ENCODE assay signal across 16 mouse cellular contexts in the genomic region with DNA sequence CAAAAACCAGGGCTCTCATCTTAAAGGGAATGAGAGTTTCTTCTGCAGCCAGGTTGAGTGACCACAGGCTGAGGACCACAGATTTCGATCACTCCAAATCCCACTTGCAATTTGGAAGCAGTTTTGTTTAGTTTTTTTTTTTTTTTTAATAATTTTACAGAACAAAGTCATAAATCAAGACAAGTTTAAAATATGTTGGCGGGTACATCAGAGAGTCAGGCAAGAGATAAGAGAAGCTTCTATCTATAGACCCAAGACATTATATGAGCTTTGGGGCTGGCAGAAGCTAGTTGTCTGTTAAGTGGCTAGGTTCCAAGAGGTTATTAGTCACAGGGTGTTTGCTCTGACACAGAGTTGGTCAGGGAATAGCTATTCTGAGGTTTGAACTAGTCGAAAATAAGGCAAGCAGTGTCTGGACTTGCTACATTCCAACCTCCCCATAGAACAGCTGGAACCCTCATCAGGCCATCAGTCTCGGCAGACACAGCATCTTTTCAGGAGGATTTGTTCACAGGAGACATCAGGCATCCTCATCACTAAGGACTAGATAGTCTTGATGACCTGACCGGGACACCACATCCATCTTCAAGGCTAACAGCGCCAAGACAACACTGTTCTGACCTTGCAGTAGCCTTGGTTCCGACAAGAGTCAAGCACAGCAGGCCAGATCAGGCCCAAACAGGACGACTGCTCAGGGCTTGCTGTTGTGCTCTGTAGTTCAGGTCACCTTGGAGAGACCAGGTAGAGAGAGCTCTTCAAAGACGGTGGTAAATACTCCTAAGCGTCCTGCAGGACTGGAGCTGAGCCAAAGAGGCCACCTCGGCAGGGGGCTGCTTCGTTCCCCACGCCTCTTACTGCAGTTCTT.
A peak's percentile ranks its signal among the peaks of the same experiment; 100 is the strongest.
DNase-seq lines count a peak whose midpoint lies in the region; ATAC-seq and TF ChIP-seq lines count a peak whose summit lies in the region.
"Had no signal": no experiment of that assay in that cellular context is flagged by ENCODE, and none has a peak within 500 bp of the region (broad histone marks: within the 10 kb centered on the region; RNA-seq: fewer than 3 reads in every experiment).

No protein-coding gene starts in this region.

- no peaks in the 10 kb centered on the region for H3K27me3 ChIP-seq in limb, embryonic 10.5 days (ENCODE audit: low read depth, poor library complexity, severe bottlenecking)
- H3K27me3 ChIP-seq: embryonic facial prominence, embryonic 15.5 days had no signal

- H3K27ac ChIP-seq in layer of hippocampus, adult 2 months: peak overlapping the region; percentile 86
- no peak overlapping the region for H3K27ac ChIP-seq in limb, embryonic 10.5 days
- H3K27ac ChIP-seq: embryonic facial prominence, embryonic 15.5 days had no signal

- TF ChIP-seq CTCF in layer of hippocampus, adult 2 months (conservative IDR thresholded peaks at IDR 0.05): no peak

- H3K36me3 ChIP-seq in limb, embryonic 10.5 days: 0 out of 2 replicates have a peak, but pooled peaks cover 11% of the 10 kb centered on the region
- H3K36me3 ChIP-seq: embryonic facial prominence, embryonic 15.5 days had no signal

- 83% methylated on average over 13 of the region's 13 CpGs for WGBS in limb, embryonic 10.5 days

- no peak overlapping the region for H3K4me3 ChIP-seq in layer of hippocampus, adult 2 months
- no peak overlapping the region for H3K4me3 ChIP-seq in limb, embryonic 10.5 days
- H3K4me3 ChIP-seq: embryonic facial prominence, embryonic 15.5 days had no signal

- ATAC-seq in erythroid progenitor cell, adult 5-6 weeks (replicated peaks; ENCODE audit: low FRiP score, poor library complexity, severe bottlenecking): no peak
- ATAC-seq: forebrain, embryonic 16.5 days; lung, postnatal 0 days had no signal

- peak; percentile 49 for DNase-seq in adrenal gland, adult 2 months
- no peak for DNase-seq in adrenal gland, postnatal 25 days
- no peak for DNase-seq in layer of hippocampus, adult 2 months (ENCODE audit: low spot score in 2 of 2)
- DNase-seq in layer of hippocampus, adult 18-20 months (ENCODE audit: low spot score in 2 of 2): no peak
- peak; percentile 66 for DNase-seq in ES-CJ7 (ENCODE audit: low read depth, low spot score)
- peak; percentile 20 for DNase-seq in limb, embryonic 10.5 days (ENCODE audit: low spot score)
- no peak for DNase-seq in cerebellum, postnatal 25 days
- DNase-seq: cerebellum, adult 2 months; gastrocnemius, postnatal 10 days; kidney, adult 11 months; liver; thymus, postnatal 14 days had no signal

- H3K4me1 ChIP-seq in limb, embryonic 10.5 days: peaks cover 6% of the 10 kb centered on the region; the same call in 1 of the 2 replicates

- H3K9me3 ChIP-seq in limb, embryonic 10.5 days (replicated peaks): no peaks in the 10 kb centered on the region
- H3K9me3 ChIP-seq: embryonic facial prominence, embryonic 15.5 days had no signal

Comparison
In these comparisons a context has a peak if more than half of its experiments do, and no peak if none do; other contexts are left out.
1. DNase-seq: peak in adrenal gland, adult 2 months (single experiment), ES-CJ7 (single experiment) and limb, embryonic 10.5 days (single experiment); none in adrenal gland, postnatal 25 days (single experiment), layer of hippocampus, adult 2 months (0 of 2), layer of hippocampus, adult 18-20 months (0 of 2) and cerebellum, postnatal 25 days (0 of 2).